Mouse (Mus musculus) liver, adult 10 weeks (tissue): Measurements from ENCODE around the gene Esp3. TPM values are rescaled to one million over a fixed set of nuclear protein-coding genes. Genes with fewer than 3 reads are reported as not detected.

Experiments used
- polyA plus RNA-seq: library from polyadenylated mRNA; stranded (reverse); fragments of 350-450 nt; fragmentation: Illumina TruSeq; extraction: RNeasy Lipid Tissue Mini Kit (QIAGEN cat#74804); gene quantifications from one replicate; pipeline ENCODE4 v1.2.3, GENCODE M21; 2014; ENCODE audit warnings: low read depth, low replicate concordance

Esp3 gene
- polyA plus RNA-seq = not detected

GRCm38 (mm10) chr17:40631775-40632174 is at the start of gene Esp3:
Esp3 (plus strand) TSS chr17:40632075.

GRCm38 (mm10) chr17:40598294-40598693 is 33.6 kb upstream of the Esp3 start, which contains the start of gene Esp4:
Esp4 (plus strand) TSS chr17:40598594.

Other genes with a start within 250 kb of the Esp3 start
- not detected for gene Esp8, start 112.1 kb upstream of the Esp3 start, polyA plus RNA-seq
- not detected for gene Esp6, start 70.6 kb upstream of the Esp3 start, polyA plus RNA-seq
- not detected for gene Esp4, start 33.5 kb upstream of the Esp3 start, polyA plus RNA-seq
- gene Esp1, start 95.0 kb downstream of the Esp3 start, polyA plus RNA-seq = not detected
- gene Crisp2, start 174.9 kb downstream of the Esp3 start, polyA plus RNA-seq = 2.1 TPM
- gene Rhag, start 179.1 kb downstream of the Esp3 start, polyA plus RNA-seq = not detected
- gene 9130008F23Rik, start 248.5 kb downstream of the Esp3 start, polyA plus RNA-seq = 0.24 TPM